Mouse (Mus musculus) liver, adult 2 months (tissue): ENCODE measurements at regions not wholly inside any gene's neighbourhood (a gene's known extent, or its start where the extent isn't known, plus 50 kb on each side); places are given as distances from the start of the nearest gene placed in this dataset.

Experiments
- CTCF ChIP-seq: fragments of 200-500 bp; IDR thresholded peaks from 2 replicates; pipeline ENCODE4 v1.5.1; 2011; ENCODE audit warnings: low read depth, low read length, control low read depth
- POLR2A ChIP-seq: fragments of 200-500 bp; IDR thresholded peaks from 2 replicates; pipeline ENCODE4 v1.6.1; 2011; ENCODE audit warnings: low read length, control low read depth; ENCODE audit not compliant: insufficient read depth; ENCODE audit errors: extremely low read depth

DNA sequence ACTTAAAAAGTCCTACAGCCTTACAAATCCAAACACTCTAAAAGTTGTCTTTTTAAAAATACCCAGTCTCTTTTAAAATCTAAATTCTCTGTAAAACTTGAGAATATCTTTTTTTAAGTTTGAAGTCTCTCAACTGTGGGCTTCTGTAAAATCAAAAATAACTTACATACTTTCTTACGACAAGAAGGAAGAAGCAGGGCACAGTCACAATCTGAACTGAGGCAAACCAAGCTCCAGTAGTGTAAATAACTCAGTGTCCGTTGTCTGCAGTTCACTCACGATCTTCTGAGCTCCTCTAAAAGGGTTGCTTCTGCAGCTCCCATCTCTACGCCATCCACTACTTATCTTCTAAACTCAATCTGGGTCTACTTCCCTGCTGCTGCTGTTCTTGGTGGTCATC lies 512.5 kb downstream of the Pdcd6ip start:
- TF ChIP-seq POLR2A (no peak), CTCF (no peak)
